Mouse (Mus musculus): Measurements from ENCODE around the gene Sec24d.
"Not testable (repeated sequence)": the region's sequence is repeated elsewhere in the genome, so short reads cannot be mapped to it uniquely, and the experiment has no call there.

Gene Sec24d

DNA sequence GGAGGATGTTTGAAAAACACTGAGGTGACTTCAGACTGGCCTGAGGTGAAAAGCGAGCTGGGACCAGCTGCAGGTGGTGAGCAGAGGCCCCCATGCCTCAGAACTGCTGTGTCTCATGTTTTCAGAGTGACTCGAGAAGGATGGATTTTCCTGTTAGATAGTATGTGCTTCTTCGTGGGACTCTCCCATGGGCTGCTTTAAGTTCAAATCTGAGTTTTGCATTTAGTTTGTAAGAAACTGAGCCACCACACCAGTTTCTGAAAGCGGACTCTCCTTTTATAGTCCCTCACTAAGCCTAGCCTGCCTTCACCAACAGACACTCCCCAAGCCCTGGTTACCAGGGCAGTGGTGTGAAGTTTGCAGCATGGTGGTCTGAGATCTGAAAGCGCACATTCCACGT lies 70.6 kb downstream of the Sec24d start:
- DNase-seq (ENCODE audit: extremely low spot score, low spot score) = no peak

DNA sequence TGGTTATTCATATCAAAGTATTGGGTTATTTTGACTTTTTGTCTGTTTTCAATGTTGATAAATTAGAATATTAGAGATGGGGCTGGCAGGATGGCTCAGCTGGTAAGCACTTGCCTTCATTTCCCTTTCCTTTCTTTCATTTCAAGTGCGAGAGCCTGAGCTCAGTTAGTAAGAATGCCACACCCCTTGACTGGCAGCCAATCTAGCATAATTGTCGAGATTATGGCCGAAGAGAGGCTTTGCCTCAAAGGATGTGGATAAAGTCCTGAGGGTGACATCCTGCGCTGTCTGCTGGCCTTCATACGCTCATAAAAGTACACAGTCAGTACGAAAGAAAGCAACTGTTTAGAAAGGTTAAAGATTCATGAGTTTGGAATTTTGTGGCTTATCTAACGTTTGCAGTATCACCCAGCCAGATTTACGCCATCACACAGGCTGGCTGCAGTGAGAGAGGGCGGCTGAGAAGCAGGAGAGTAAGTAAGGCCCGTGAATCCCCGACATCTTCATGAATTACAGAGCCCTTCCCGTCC lies 71.5 kb downstream of the Sec24d start:
- no peak for DNase-seq (ENCODE audit: extremely low spot score, low spot score)

GRCm38 (mm10) chr3:123341049-123341448 lies 73.8 kb downstream of the Sec24d start:
- DNase-seq (ENCODE audit: extremely low spot score, low spot score) = no peak

- no peak for DNase-seq (ENCODE audit: extremely low spot score, low spot score)
Measured at GRCm38 (mm10) chr3:123343690-123344089, 76.4 kb downstream of the Sec24d start.

DNA sequence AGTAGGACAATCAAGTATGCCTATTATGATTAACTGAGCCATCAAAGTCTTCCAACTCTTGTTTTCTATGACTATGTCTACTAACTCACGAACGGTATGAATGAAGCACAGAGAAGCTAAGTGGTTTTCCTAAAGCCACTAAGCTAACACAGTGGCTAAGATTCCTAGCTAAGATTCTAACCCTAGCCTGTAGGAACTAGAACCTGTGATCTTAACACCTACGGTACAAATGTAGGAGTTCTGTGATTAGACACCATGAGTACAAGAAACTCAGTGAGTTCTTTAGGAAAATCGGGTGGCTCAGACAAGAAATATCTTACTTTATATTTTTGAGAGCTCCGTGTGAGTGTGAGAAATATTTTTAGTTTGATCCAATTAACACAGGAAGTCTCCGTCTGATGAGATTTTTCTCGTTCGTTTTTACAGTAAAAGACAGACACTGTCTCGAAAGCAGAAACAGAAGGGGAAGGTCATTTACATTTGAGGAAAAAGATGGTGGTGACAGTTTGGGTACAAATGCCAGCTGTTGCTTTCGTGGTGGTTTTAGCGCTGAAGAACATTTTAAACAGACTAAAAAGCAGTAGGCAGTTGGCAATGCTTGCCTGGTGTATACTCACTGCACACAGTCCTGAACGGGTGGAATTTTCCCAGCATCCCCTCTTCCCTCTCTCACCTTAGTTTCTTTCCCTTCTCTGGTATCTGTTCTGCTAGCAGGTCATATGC lies 81.0 kb downstream of the Sec24d start:
- no peak for DNase-seq (ENCODE audit: extremely low spot score, low spot score)

GRCm38 (mm10) chr3:123350602-123351001 lies 83.3 kb downstream of the Sec24d start:
- no peak for DNase-seq (ENCODE audit: extremely low spot score, low spot score)

DNA sequence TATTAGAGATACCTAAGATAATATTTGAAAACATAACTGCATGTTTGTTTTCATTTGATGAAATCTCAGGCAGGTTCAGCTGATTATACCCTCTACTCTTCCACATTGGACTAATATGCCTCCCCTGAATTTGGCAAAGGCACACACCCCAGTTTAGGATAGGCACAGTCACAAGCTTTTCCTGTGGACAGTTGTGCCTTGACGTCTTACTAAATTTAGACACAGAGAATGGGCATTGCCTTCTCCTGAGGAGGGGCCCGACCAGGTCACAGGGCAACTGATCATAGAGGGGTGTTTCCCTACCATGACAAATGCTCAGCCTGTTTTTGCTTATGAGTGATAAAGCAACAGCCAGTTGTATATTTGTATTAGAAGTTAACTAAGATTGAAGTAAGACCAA lies 84.3 kb downstream of the Sec24d start:
- DNase-seq (ENCODE audit: extremely low spot score, low spot score) = no peak

- DNase-seq (ENCODE audit: extremely low spot score, low spot score) = no peak
Measured at GRCm38 (mm10) chr3:123353183-123353582, 85.9 kb downstream of the Sec24d start.

DNA sequence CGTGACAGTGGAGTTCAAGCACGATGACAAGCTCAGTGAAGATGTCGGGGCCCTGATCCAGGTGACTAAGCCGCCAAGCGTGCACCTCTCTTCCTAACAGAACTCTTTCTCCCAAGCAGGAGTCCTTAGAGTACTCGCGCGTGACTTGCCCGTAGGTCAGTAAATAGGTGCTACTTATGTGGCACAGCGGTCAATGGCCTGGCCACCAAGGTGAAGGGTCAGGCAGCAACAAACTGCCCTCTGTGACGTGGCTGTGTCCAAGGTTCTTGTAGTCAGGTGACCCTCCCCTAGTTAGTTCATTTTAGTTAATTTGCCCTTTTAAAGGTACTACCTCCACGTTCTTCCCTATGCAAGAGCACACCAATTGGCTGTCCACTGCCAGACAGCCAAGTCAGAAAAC lies 86.4 kb downstream of the Sec24d start:
- DNase-seq (ENCODE audit: extremely low spot score, low spot score) = no peak

DNA sequence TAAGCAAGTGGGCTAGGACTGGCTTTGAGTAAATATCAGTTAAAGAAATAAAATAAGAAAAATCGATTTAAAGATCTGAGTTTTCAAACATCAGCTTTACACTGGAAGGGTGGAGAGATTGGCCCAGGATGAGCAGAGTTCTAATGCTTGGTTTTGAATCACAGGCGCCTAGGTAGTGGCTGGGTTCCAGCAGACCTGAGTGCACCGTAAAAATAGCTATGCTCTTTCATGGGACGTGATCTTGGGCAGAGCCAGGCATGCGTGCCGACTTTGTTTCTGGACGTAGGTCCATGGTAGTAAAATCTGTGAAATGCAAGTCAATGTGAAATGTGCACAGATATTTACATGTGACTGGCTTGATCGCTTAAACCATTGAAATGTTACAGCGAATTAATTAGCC lies 87.1 kb downstream of the Sec24d start:
- no peak for DNase-seq (ENCODE audit: extremely low spot score, low spot score)

GRCm38 (mm10) chr3:123356377-123356991 lies 89.2 kb downstream of the Sec24d start:
- DNase-seq (ENCODE audit: extremely low spot score, low spot score) = no peak

GRCm38 (mm10) chr3:123366820-123367219 lies 99.6 kb downstream of the Sec24d start:
- not testable (repeated sequence) for DNase-seq (ENCODE audit: extremely low spot score, low spot score)

- DNase-seq (ENCODE audit: extremely low spot score, low spot score) = no peak
Measured at GRCm38 (mm10) chr3:123369161-123369560, 101.9 kb downstream of the Sec24d start.

- no peak for DNase-seq (ENCODE audit: extremely low spot score, low spot score)
Measured at GRCm38 (mm10) chr3:123370927-123371326, 103.7 kb downstream of the Sec24d start.

- DNase-seq (ENCODE audit: extremely low spot score, low spot score) = peak; percentile 52
Measured at GRCm38 (mm10) chr3:123371766-123372535, 104.7 kb downstream of the Sec24d start.

DNA sequence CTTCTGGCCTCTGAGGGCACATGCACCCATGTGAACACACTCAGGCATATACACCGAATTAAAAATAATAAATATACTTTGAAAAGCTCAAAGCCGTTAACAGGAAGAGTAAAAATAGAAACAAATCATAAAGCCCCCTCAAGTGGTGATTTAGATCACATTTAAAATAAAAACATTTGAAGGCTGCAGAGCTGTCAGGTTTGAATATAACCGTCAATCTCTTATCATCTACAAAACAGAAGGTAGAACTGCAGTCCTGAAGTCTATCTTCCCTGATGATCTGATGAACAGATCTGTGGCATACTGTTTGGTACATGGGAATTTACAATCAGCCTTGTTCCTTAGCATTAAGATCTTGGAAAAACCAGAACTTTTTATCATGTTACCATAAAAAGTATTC lies 109.3 kb downstream of the Sec24d start:
- no peak for DNase-seq (ENCODE audit: extremely low spot score, low spot score)

- DNase-seq (ENCODE audit: extremely low spot score, low spot score) = no peak
Measured at GRCm38 (mm10) chr3:123384435-123384834, 117.2 kb downstream of the Sec24d start.

GRCm38 (mm10) chr3:123385118-123385485 lies 117.8 kb downstream of the Sec24d start:
- DNase-seq (ENCODE audit: extremely low spot score, low spot score) = no peak

- DNase-seq (ENCODE audit: extremely low spot score, low spot score) = peak; percentile 98
Measured at GRCm38 (mm10) chr3:123385486-123386156, 118.4 kb downstream of the Sec24d start, which contains the start of gene Mettl14. TSS of gene Mettl14 (minus strand) at chr3:123386108.

- DNase-seq (ENCODE audit: extremely low spot score, low spot score) = not testable (repeated sequence)
Measured at GRCm38 (mm10) chr3:123386157-123386780, 119.0 kb downstream of the Sec24d start.

DNA sequence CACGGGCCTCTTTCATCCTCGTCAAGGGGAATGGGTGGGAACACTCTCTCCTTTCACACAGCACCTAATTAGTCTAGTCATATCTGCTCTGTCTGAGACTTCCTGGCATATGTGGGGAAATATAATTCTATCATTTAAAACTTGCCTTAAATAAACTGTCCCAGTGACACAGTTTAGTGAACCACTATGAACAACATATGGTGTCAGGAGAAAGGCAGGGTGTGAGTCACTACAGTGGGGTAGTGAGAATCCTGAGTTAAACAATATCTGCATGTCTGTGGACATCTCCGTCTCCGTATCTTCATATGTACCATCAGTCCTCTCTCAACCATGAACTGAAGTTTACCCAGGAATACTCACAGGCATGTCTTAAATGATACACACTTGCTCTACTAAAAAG lies 123.9 kb downstream of the Sec24d start:
- DNase-seq (ENCODE audit: extremely low spot score, low spot score) = no peak
